8 mouse cellular contexts compared by ENCODE assay signal in the genomic region with DNA sequence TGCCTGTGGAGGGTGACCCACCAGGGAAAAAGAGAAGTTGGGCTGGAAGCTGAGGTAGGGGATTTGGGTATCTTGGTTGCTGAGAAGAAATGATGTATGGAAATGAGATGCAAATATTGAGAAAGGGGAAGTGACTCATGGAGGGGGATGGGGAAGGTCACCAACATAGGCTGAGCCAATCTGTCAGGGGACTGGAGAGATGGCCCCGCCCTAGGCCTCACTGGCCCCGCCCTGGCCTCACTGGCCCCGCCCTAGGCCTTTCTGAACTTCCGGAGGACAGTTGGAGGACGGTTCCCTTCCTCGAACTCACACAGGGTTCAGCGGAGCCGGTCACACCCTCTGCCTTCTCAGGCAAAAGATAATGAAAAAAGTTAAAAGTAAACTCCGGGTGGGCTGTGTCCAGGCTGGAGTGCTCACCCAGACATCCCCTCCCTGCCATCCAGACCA. TPM values are rescaled to one million over a fixed set of nuclear protein-coding genes. Genes with fewer than 3 reads are reported as not detected.
DNase-seq lines count a peak whose midpoint lies in the region; ATAC-seq lines count a peak whose summit lies in the region.

No protein-coding gene starts in this region.

- peak; percentile 45 for DNase-seq in gastrocnemius, postnatal 14 days
- DNase-seq in gastrocnemius, postnatal 10 days = no peak
- peak; percentile 53 for DNase-seq in embryo, embryonic 10.5 days (ENCODE audit: low spot score)
- DNase-seq in kidney, postnatal 4 days = peak; percentile 65 to 79
- peak; percentile 90 to 92 for DNase-seq in monocyte, adult 2 months (ENCODE audit: low read depth in 1 of 2, low spot score in 2 of 2)
- DNase-seq in right cerebral cortex, postnatal 36 days (ENCODE audit: low spot score in 2 of 2) = no peak
- DNase-seq in Muller cell, postnatal 12 days (ENCODE audit: inconsistent ontology term) = no peak

- intact Hi-C loops in gastrocnemius, postnatal 14 days (cut with DNase I; ENCODE audit: low total_unique reads) = loop anchor here (5.0 kb wide), 1 partner anchor 43 kb away; a partner anchor contains a TSS

- ATAC-seq in CD4-positive, CD25-positive, alpha-beta regulatory T cell, adult 4 months = peak; percentile 62

RNA-seq across cellular contexts. Expression of a gene that starts 3.0 kb away (rescaled TPM):
- total RNA-seq in gastrocnemius, postnatal 14 days (2021) = under 1 TPM; 0.53 to 0.88 TPM
- 1 to 10 TPM; 1.2 to 3.0 TPM for total RNA-seq in gastrocnemius, postnatal 10 days (2021)
- under 1 TPM; 0.43 to 0.89 TPM for polyA plus RNA-seq in CD4-positive, CD25-positive, alpha-beta regulatory T cell, adult 4 months (2017; shearing (Covaris generic))

RNA-seq across cellular contexts. Expression of a gene that starts 10.2 kb away (rescaled TPM):
- 10 to 100 TPM; 22.9 to 25.7 TPM for total RNA-seq in gastrocnemius, postnatal 14 days (2021)
- total RNA-seq in gastrocnemius, postnatal 10 days (2021) = 10 to 100 TPM; 31.1 to 40.1 TPM
- polyA plus RNA-seq in CD4-positive, CD25-positive, alpha-beta regulatory T cell, adult 4 months (2017; shearing (Covaris generic)) = 10 to 100 TPM in 1 of 2 experiments, 1 to 10 TPM in 1; 5.9 to 15.0 TPM

RNA-seq across cellular contexts. Expression of a gene that starts 13.3 kb away (rescaled TPM):
- total RNA-seq in gastrocnemius, postnatal 14 days (2021) = not detected
- total RNA-seq in gastrocnemius, postnatal 10 days (2021) = not detected
- not detected for polyA plus RNA-seq in CD4-positive, CD25-positive, alpha-beta regulatory T cell, adult 4 months (2017; shearing (Covaris generic))

RNA-seq across cellular contexts. Expression of a gene that starts 24.7 kb away (rescaled TPM):
- 10 to 100 TPM; 18.7 to 24.7 TPM for total RNA-seq in gastrocnemius, postnatal 14 days (2021)
- 10 to 100 TPM; 30.0 to 31.6 TPM for total RNA-seq in gastrocnemius, postnatal 10 days (2021)
- polyA plus RNA-seq in CD4-positive, CD25-positive, alpha-beta regulatory T cell, adult 4 months (2017; shearing (Covaris generic)) = 10 to 100 TPM; 26.0 to 58.7 TPM

RNA-seq across cellular contexts. Expression of a gene that starts 41.3 kb away (rescaled TPM):
- 10 to 100 TPM; 18.2 to 21.6 TPM for total RNA-seq in gastrocnemius, postnatal 14 days (2021)
- 10 to 100 TPM; 22.5 to 23.4 TPM for total RNA-seq in gastrocnemius, postnatal 10 days (2021)
- 1 to 10 TPM; 7.0 to 9.5 TPM for polyA plus RNA-seq in CD4-positive, CD25-positive, alpha-beta regulatory T cell, adult 4 months (2017; shearing (Covaris generic))

Comparison
In these comparisons a context has a peak if more than half of its experiments do, and no peak if none do; other contexts are left out.
1. DNase-seq: peak in gastrocnemius, postnatal 14 days (single experiment), embryo, embryonic 10.5 days (single experiment), kidney, postnatal 4 days (2 of 2) and monocyte, adult 2 months (2 of 2); none in gastrocnemius, postnatal 10 days (single experiment), right cerebral cortex, postnatal 36 days (0 of 2) and Muller cell, postnatal 12 days (single experiment).